Mouse (Mus musculus) lung, adult 2 months (tissue): ENCODE data around the gene Atcay. TPM values are rescaled to one million over a fixed set of nuclear protein-coding genes. Genes with fewer than 3 reads are reported as not detected.

Experiments used
- DNase-seq: peaks from one replicate; pipeline ENCODE4 v3.0.0; 2022
- H3K4me1 ChIP-seq: fragments of 200-500 bp; 2 replicates; pipeline ENCODE4 v1.6.1; 2011; ENCODE audit warnings: low read length; ENCODE audit not compliant: control insufficient read depth, insufficient read depth
- H3K4me3 ChIP-seq: fragments of 200-500 bp; replicated peaks from 2 replicates; pipeline ENCODE3; 2011; ENCODE audit warnings: low read depth, mild to moderate bottlenecking, control low read depth, low read length; ENCODE audit errors: extremely low read depth
- CTCF ChIP-seq: fragments of 200-500 bp; IDR thresholded peaks from 2 replicates; pipeline ENCODE4 v1.5.1; 2011; ENCODE audit warnings: mild to moderate bottlenecking, low read length, control low read depth; ENCODE audit not compliant: insufficient read depth
- POLR2A ChIP-seq: fragments of 200-500 bp; IDR thresholded peaks from 2 replicates; pipeline ENCODE4 v1.6.1; 2011; ENCODE audit warnings: low read depth, mild to moderate bottlenecking, control low read depth, low read length, borderline replicate concordance; ENCODE audit errors: extremely low read depth
- WGBS: fragments of 180-500 bp; shearing (Covaris S2); methylation state at CpG from one replicate; pipeline ENCODE4 v1.1.7; 2018; 5-methylcytosine and 5-hydroxymethylcytosine counted together
- polyA plus RNA-seq: library from polyadenylated mRNA; depleted of rRNA; stranded (reverse); fragments of >200 nt; gene quantifications from 2 replicates; pipeline ENCODE4 v1.2.3, GENCODE M21; 2012; rRNA removed

The Atcay gene
- polyA plus RNA-seq, 1 experiment: 0.20 TPM

DNA sequence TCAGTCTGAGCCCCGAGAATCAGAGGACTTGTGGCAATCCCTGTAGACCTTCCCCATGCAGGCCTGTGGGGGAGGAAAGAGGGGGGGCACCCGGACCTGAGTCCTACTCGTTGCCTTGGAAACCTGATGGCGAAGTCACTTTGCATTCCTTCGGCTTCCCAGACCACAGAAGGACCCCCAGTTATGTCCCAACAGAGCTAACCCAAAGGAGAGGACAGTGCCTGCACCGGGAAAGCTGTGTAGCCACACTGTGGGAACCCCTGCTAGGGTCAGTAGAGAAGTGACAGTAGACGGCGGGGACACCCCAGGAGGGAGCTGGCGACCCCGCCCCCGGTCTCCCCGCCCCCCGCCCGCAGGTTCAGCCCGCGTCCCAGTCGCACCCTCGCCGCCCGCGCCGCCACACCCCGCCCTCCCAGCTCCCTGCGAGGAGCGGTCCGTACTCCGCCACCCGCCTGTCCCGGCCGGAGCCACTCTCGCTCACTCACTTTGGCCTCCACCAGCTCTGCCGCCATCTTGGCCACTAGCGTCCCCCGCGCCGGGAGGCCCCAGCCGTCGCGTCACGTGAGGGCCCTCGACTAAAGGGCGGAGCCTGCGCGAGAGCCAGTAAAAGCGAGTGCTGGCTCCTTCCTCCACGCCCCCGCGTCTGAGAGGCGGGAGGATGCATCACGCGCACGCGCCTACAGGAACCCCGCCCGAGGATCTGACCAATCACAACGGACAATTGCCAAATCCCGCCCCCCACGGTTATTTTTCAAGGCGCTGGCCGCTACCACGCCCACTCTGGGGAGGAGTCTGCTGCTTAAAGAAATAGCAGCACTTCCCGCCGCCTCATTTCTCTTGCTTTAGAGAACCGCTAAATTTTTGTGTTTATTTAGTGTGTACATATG, 63.2 kb downstream of the Atcay start, which contains the start of gene Pias4:
Gene Pias4 (minus strand): TSS at position 724 of the 887 bp plus-strand sequence.
- DNase-seq: peak; percentile 100
- Histone ChIP-seq H3K4me1 (peaks cover 11% of the 10 kb centered on the region), H3K4me3 (peak within 1 kb of the TSS; percentile 88)
- WGBS: under 1% methylated on average over 51 of the region's 64 CpGs
- TF ChIP-seq POLR2A (peak; percentile 94), CTCF (no peak)

DNA sequence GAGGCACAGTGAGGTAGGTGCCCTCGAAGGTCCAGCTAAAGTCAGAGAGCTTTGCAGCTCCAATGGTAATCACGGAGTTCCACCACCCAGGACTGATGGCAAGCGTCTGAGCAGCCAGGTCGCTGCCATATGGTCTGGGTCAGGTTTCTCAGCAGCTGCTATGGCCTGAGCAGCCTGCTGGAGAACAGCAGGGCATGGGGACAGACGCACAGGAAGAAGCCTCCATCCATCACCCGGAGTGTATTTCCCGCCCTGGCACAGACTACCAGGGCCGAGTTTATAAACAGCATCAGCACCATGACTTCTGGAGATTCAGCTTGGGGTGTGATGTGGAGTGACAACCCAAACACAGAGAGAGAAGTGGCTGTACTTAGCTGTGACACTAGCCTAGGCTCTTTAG, 65.5 kb downstream of the Atcay start:
- H3K4me1 ChIP-seq: peaks cover 14% of the 10 kb centered on the region

DNA sequence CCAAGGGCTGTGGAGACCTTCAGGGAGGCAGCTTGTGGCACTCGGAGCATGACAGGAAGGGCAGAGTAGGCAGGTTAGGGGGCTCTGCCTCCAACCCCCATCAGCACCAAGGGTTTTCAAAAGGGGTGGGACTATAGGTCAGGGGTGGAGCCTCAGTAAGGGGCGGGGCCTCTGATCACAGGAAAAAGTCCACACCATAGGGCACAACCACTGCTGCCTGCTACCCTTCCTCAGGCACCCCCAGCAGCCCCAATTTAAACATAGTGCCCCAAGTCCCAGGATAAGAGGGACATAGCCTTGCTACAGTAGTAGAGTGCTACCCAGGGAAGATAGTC, 68.3 kb downstream of the Atcay start:
- Histone ChIP-seq H3K4me3 (no peak overlapping the region), H3K4me1 (peaks cover 14% of the 10 kb centered on the region)
- TF ChIP-seq POLR2A: no peak
- TF ChIP-seq CTCF: no peak
- no peak for DNase-seq
- 66% methylated on average over 2 of the region's 2 CpGs for WGBS

More for the DNA sequence above, 65.5 kb downstream of the Atcay start:
- no peak overlapping the region for H3K4me3 ChIP-seq
- TF ChIP-seq CTCF (no peak), POLR2A (no peak)
- 54% methylated on average over 8 of the region's 8 CpGs for WGBS
- no peak for DNase-seq

DNA sequence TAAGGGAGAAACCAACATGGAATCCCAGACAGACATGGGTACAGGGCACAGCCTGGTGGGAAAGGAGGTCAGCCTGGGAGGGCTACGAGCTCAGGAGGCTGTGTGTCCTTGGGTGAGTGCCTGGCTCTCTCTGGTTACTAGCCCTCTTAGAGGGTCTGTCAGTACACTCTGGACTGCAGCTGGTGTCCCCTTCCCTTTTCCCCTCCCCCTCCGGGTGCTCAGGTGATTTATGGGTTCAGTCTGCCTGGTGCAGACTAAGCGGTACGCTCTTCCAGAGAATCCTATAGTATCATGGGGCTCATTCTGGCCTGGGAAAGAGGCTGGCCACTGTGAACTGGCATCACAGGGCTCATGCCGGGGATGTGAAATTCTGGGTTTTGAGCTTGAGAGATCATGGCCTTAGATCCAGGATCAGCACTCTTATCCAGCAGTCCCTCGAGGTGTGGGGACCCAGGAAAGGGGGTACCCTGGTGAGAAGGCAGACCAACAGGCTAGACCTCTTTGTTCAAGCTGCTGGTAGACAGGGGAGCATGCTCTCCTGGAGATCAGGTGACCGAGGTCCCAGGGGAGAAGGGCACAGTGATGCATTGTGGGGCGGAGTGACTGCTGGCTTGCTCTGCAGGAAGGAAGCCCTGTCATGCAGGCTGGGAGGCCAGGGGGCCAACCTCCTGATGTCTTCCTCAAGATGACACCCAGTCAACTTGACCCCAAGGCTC, 68.9 kb downstream of the Atcay start:
- TF ChIP-seq POLR2A: no peak
- no peak for TF ChIP-seq CTCF
- Histone ChIP-seq H3K4me3 (no peak overlapping the region), H3K4me1 (peaks cover 11% of the 10 kb centered on the region)
- no peak for DNase-seq
- WGBS: 72% methylated on average over 8 of the region's 8 CpGs

DNA sequence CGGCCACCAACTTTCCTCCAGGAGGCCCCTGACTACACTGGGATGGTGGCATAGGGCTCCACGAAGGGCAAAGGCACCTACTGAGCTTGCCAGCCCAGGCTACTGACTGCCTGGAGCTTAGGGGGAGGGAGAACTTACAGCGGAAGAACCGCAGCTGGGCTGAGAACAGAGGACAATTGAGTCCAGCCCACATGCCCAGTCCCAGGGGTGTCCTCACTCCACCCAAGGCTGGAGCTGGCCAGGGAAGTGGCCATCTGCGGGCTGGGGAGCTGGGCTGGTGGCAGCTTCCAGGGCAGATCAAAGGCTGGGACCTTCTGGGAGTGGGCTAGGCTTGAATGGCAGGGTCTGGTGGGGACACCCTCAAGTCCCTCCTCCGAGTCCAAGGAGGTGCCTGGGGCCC, 75.9 kb downstream of the Atcay start:
- no peak for DNase-seq
- TF ChIP-seq POLR2A: no peak
- TF ChIP-seq CTCF: no peak
- 76% methylated on average over 6 of the region's 6 CpGs for WGBS
- Histone ChIP-seq H3K4me1 (no peaks in the 10 kb centered on the region), H3K4me3 (no peak overlapping the region)

Other genes with a start within 250 kb of the Atcay start
- 2.6 and 3.0 TPM in 2 replicates for gene Gng7, start 215.9 kb downstream of the Atcay start, polyA plus RNA-seq
- gene Diras1, start 205.2 kb downstream of the Atcay start, polyA plus RNA-seq: 0.03 TPM in 1 of 2 replicates, not detected in the other
- 44.2 and 46.9 TPM in 2 replicates for gene Slc39a3, start 193.4 kb downstream of the Atcay start, polyA plus RNA-seq
- gene Sgta, start 170.7 kb downstream of the Atcay start, polyA plus RNA-seq: 182 and 183 TPM in 2 replicates
- 31.7 and 59.6 TPM in 2 replicates for gene Thop1, start 160.8 kb downstream of the Atcay start, polyA plus RNA-seq
- 0.15 and 0.47 TPM in 2 replicates for gene Creb3l3, start 132.0 kb downstream of the Atcay start, polyA plus RNA-seq
- 147 and 176 TPM in 2 replicates for gene Map2k2, start 124.9 kb downstream of the Atcay start, polyA plus RNA-seq
- gene Zbtb7a, start 95.6 kb downstream of the Atcay start, polyA plus RNA-seq: 66.7 and 83.6 TPM in 2 replicates
- 33.0 and 40.0 TPM in 2 replicates for gene Pias4, start 62.9 kb downstream of the Atcay start, polyA plus RNA-seq
- 1,377 and 1,420 TPM in 2 replicates for gene Eef2, start 54.2 kb downstream of the Atcay start, polyA plus RNA-seq
- gene Dapk3, start 47.8 kb downstream of the Atcay start, polyA plus RNA-seq: 70.4 and 73.5 TPM in 2 replicates
- not detected in 2 replicates for gene 4930442H23Rik, start 47.0 kb downstream of the Atcay start, polyA plus RNA-seq
- gene Nmrk2, start 28.8 kb downstream of the Atcay start, polyA plus RNA-seq: 0.28 and 0.59 TPM in 2 replicates
- gene Zfr2, start 2.3 kb upstream of the Atcay start, polyA plus RNA-seq: 8.9 and 10.0 TPM in 2 replicates
- gene Matk, start 22.1 kb upstream of the Atcay start, polyA plus RNA-seq: 2.7 and 3.3 TPM in 2 replicates
- 60.1 and 87.9 TPM in 2 replicates for gene Mrpl54, start 36.1 kb upstream of the Atcay start, polyA plus RNA-seq
- gene Apba3, start 36.1 kb upstream of the Atcay start, polyA plus RNA-seq: 86.4 and 104 TPM in 2 replicates
- gene Tjp3, start 60.7 kb upstream of the Atcay start, polyA plus RNA-seq: 27.6 and 27.7 TPM in 2 replicates
- 103 and 104 TPM in 2 replicates for gene Pip5k1c, start 62.1 kb upstream of the Atcay start, polyA plus RNA-seq
- 30.5 and 36.7 TPM in 2 replicates for gene Cactin, start 90.3 kb upstream of the Atcay start, polyA plus RNA-seq
- gene Tbxa2r, start 97.9 kb upstream of the Atcay start, polyA plus RNA-seq: 39.9 and 44.0 TPM in 2 replicates
- gene Gipc3, start 112.4 kb upstream of the Atcay start, polyA plus RNA-seq: 10.3 and 11.2 TPM in 2 replicates
- 106 and 134 TPM in 2 replicates for gene Hmg20b, start 119.6 kb upstream of the Atcay start, polyA plus RNA-seq
- 33.3 and 39.9 TPM in 2 replicates for gene Mfsd12, start 126.7 kb upstream of the Atcay start, polyA plus RNA-seq
- gene 4930404N11Rik, start 135.0 kb upstream of the Atcay start, polyA plus RNA-seq: 21.9 and 25.8 TPM in 2 replicates
- gene Fzr1, start 147.7 kb upstream of the Atcay start, polyA plus RNA-seq: 59.3 and 61.8 TPM in 2 replicates
- gene Dohh, start 153.6 kb upstream of the Atcay start, polyA plus RNA-seq: 79.2 and 83.4 TPM in 2 replicates
- 3.7 and 6.3 TPM in 2 replicates for gene Gm48551, start 153.6 kb upstream of the Atcay start, polyA plus RNA-seq
- gene Gm48552, start 158.2 kb upstream of the Atcay start, polyA plus RNA-seq: 3.6 and 5.9 TPM in 2 replicates
- gene Smim24, start 162.2 kb upstream of the Atcay start, polyA plus RNA-seq: 8.8 and 10.1 TPM in 2 replicates
- gene Nfic, start 224.8 kb upstream of the Atcay start, polyA plus RNA-seq: 89.6 and 103 TPM in 2 replicates